Mouse (Mus musculus) cerebellum, adult 11 months (tissue): Measurements from ENCODE around the gene Ubqln4.
A peak's percentile ranks its signal among the peaks of the same experiment; 100 is the strongest.

Source experiments
- DNase-seq: peaks from one replicate; pipeline ENCODE4 v3.0.0; 2022

The Ubqln4 gene

DNA sequence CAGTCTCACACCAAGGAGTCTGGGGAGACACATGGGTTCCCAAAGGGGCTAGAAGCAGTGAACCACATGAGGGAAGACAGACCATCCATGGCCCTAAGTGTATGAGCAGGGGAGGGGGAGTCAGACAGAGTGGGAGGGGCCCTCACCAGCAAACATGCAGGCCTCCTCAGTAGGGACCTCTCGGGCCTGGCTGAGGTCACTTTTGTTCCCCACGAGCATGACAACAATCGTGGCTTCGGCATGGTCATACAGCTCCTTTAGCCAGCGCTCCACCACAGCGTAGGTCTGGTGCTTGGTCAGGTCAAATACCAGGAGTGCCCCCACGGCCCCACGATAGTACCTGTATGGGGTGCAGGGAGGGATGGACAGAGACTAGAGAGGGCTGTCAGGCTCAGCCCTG, 10.4 kb upstream of the Ubqln4 start:
- no peak for DNase-seq

DNA sequence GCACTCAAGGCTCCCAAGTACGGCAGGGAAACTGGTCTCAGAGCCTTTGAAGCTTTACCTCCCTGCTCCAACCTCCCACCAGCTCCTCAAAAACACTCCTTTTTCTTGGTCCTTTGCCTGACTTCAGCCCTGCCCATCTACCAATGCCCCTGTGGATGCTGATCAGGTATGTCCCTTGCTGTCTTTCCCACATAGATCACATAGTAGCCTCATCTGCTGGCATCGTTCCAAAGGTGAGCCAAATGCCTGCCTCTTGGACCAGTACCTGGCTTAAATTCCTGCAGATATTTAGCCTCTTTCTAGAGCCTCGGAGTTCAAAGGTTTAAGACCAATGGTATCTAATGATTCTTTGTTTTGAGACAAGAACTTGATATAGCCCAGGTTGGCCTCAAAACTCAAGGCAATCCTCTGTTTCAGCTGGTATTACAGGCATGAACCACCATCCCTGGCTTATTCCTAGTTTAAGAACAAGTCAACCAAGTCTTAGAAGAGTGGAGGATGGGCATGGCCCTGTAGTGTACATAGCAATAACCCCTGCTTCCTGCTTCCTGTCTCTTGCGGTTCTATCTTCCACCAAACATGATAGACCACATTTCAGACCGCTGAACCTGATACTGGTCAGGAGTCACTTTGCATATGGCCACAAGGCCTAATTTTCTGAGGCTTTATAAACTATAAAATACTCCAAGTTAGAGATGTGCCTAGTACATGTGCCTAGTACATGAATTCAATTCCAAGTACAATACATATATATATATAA, 9.7 kb upstream of the Ubqln4 start:
- no peak for DNase-seq

DNA sequence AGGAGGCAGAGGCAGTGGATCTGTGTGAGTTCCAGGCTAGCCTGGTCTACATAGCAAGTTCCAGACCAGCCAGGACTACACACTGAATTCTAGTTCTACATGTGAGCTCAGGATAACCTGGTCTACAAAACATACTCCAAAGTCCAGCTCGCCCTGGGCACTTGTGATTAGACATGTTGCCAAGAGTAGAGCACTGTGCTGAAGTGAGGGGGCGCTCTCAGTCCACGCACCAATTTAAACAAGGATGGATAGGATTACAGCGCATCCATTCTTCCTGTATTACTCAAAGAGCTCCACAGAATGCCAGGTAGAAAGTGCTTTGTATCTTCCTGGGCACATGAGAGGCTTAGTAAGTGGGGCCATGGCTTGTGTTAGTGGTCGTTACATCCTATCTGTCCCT, 9.0 kb upstream of the Ubqln4 start:
- DNase-seq, result no peak

GRCm38 (mm10) chr3:88544955-88545591, 8.5 kb upstream of the Ubqln4 start:
- DNase-seq, result no peak

GRCm38 (mm10) chr3:88546674-88547418, 6.7 kb upstream of the Ubqln4 start:
- DNase-seq, result no peak

- DNase-seq, result no peak
These were observed 5.2 kb upstream of the Ubqln4 start, which contains the start of gene Rab25 for GRCm38 (mm10) chr3:88548180-88548917. Gene Rab25, minus strand, starts transcription at chr3:88548300.

DNA sequence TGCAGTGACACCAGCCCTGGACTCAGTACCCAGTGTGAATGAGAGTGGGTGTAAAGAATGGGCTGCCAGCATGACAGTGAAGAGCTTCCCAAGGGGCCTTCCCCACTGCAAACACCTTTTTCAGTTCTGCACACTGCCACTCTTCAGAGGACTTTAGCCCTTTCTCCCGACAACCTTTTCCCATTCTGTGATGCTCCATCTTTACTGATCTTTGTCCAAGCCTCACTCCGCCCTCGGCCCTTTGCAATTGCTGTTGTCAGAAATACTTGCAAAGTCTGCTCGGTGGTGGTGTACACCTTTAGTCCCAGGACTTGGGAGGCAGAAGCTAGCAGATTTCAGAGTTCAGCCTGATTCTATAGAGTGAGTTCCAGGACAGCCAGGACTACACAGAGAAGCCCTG, 2.0 kb upstream of the Ubqln4 start:
- no peak for DNase-seq

DNA sequence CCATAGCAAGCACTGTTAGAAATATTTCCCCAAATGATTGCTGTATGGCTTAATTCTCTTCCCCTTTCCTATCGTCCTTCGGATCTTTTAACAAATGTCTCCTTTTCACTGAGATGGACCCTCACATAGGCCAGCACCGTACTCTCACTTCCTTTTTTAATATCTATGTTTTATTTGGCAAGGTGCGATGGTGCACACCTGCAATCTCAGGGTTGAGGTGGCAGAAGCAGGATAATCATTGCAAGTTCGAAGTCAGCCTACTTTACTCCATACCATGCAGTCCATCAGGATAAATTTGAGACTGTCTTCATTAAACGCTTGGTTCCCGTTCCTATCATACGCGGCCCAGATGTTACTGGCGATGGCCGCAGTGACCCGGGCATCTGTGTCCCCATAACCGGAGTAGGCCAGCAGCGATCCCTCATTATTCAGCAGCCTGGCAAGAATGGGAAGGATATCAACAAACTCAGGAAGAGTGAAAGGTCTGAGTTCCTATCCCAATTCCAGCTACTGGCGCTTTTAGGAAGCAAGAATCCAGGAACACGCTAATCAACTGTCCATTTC, 1.4 kb upstream of the Ubqln4 start:
- no peak for DNase-seq

GRCm38 (mm10) chr3:88552676-88553524, 658 bp upstream of the Ubqln4 start, which contains the start of gene Lamtor2:
Gene Lamtor2, minus strand, starts transcription at chr3:88553074.
- peak; percentile 97 for DNase-seq

DNA sequence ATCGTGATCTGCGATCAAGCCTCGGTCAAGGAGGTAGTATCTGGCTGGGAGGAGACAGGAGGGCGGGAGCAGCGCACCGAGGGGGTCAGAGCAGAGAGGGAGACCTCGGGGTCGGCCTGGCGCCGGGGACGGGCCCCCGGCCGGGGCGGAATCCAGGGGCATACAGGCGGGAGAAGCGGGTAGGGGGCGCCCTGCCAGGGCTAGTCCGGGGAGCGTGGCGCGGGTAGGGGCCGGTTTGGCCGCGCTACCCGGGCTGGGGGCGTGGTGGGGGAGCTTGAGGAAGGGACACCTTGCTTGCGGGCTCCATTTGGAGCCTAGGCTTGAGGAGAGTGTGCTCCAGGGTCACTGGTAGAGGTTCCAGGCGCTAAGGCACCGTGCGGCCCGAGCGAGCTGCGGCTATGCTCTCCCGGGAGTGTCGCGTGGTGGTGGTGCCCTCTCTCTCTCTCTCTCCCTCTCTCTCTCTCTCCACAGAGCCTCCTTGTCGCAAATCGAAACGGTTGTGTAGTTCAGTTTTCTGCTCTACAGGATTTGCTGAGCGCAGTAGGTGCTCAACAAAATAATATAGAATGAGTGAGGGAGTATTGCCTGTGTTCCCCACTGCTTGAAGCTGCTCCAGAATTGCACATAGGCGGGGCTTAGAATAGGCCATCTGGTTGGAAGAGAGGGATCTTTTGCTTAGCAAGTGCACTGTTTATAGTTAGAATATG, 475 bp downstream of the Ubqln4 start:
- no peak for DNase-seq

- no peak for DNase-seq
These were observed 1.6 kb downstream of the Ubqln4 start for GRCm38 (mm10) chr3:88555069-88555605.

DNA sequence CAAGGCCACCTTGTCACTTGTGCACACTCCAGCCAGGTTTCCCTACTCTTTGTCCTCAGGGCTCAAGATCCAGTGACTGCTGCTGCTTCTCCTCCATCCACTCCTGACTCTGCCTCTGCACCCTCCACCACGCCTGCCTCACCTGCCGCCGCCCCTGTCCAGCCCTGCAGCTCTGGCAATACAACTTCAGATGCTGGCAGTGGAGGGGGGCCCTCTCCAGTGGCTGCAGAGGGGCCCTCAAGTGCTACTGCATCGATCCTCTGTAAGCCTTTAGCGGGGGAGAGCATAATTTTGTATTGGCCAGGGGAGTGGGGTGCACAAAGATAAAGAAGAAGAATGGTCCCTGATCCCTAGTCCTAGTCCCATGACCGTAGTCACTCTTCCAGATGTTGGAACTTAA, 2.2 kb downstream of the Ubqln4 start:
- DNase-seq, result no peak

DNA sequence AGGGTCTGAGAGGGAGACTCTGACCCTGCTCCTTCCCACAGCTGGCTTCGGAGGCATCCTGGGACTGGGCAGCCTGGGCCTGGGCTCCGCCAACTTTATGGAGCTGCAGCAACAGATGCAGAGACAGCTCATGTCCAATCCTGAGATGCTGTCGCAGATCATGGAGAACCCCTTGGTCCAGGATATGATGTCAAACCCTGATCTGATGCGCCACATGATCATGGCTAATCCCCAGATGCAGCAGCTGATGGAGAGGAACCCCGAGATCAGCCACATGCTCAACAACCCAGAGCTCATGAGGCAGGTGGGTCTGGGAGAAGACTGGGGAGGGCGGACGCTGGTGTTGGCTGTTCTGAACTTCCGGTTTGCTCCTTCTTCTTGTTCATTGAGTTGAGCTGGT, 3.1 kb downstream of the Ubqln4 start:
- no peak for DNase-seq

GRCm38 (mm10) chr3:88559596-88559995, 6.0 kb downstream of the Ubqln4 start:
- DNase-seq, result no peak

DNA sequence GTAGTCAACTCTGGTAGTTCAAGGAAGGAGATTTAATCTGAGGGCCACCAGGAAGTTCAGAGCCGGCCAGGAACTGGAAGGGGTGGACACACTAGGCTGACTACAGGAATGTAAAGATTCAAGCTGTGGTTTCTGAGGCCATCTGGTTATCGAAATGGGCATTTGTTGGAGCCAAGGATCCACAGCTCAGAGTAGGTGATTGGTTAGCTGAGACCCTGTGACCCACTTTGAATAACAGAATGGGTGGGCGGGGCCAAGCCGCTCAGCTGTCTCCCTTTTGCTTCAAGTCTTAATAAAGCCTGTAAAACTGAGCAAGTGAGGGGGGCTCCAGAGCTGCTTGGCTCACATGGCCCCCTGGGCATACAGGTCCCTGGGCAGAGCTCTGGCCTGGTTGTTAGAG, 8.4 kb downstream of the Ubqln4 start:
- DNase-seq, result no peak

DNA sequence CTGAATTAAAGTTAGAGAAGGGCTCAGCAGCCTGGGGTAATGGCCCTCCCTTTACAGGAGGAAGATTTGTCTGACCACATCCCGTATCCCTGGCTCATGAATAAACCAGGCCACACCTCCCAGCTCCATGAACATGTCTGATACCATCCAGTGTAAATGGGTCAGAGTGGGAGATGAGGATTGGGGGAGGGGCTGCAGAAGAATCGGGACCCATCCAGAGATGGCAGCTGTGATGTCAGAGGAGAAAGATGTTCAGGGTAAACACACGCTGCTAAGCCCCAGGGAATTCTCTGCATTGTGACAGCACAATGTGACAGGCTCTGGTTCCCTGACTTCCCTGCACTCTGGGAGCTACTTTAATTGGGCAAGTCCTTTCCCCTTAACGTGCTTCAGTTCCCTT, 9.9 kb downstream of the Ubqln4 start:
- DNase-seq, result no peak

DNA sequence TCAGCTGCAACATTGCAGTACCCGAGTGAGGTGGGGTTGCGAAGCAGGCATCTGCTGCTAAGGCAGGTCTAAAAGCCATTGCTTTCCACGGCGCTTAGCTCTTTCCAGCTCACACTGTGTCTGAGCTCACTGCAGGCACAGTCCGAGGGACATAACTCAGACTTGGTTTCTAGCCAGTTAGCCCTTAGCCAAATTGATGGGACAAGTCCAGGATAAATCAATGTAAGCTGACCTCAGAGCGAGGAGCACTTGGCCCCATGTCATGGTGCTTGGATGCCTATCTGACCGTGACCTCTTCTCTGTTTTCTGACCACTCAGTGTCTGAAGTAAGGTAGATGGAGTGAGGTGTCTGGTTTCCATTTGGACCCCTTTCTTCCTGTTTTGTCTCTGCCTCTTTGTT, 10.4 kb downstream of the Ubqln4 start:
- no peak for DNase-seq

- no peak for DNase-seq
These were observed 12.6 kb downstream of the Ubqln4 start for GRCm38 (mm10) chr3:88566116-88566515.

DNA sequence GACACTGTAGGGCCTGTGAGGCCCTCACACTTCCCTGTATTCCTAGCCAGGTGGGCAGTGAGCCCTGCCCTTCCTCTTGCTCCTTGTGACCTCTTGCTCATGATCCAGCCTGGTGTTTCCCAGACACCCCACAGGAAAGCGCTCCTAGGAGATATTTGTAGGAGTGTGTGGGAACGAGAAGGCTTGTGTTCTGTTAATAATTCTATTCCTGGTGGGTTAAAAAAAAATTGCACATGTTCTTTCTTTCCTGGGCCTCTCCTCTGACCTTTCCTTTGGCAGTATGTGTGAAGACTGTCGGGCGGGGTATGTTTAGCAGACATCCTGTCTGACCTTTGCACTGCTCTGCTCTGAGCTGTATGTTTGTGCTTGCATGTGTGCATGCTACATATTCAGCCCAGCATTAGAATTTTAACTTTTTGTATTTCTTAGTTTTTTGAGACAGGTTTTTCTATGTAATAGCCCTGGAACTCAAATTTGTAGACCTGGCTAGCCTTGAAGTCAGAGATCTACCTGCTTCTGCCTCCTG, 13.0 kb downstream of the Ubqln4 start:
- no peak for DNase-seq

DNA sequence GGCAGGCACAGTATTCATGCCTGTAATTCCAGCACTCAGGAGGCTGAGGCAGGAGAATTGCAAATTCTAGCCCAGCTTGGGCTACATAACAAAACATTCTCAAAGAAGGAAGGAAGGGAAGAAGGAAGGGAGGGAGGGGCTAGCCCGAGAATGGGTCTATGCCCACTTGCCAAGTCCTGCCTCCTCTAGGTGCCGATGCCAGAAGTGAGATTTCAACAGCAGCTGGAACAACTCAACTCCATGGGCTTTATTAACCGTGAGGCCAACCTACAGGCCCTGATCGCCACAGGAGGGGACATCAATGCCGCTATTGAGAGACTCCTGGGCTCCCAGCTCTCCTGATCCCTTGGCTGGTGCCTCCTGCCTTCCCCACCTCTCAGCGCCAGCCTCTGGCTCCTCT, 14.3 kb downstream of the Ubqln4 start:
- DNase-seq, result no peak

DNA sequence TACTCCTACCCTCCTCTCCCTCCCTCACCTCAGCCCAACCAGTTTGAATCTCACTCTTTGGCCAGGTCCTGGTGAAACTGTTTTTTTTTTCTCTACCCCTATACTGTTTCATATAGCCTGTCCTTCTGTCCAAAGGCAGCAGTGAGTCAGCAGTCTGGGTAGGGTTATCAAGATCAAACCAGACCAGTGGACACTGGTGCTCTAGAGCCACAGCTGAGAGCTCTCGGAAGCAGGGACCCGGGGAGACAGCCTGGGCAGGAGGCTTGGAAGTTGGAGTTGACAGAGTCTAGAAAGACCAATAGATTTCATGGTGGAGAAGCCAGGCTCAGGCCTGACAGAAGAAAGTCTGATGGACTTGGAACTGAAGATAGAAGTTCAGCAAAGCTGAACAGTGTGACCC, 15.1 kb downstream of the Ubqln4 start:
- DNase-seq, result no peak
